Mouse (Mus musculus) erythroblast, embryonic 14.5 days (primary cell): Measurements from ENCODE around the gene Trak1.

ENCODE experiments used
- GATA1 ChIP-seq: IDR thresholded peaks from 2 replicates; pipeline ENCODE4 v1.6.1; 2012; ENCODE audit warnings: low read length, inconsistent platforms, mixed read lengths
- TAL1 ChIP-seq: IDR thresholded peaks from 3 replicates; pipeline ENCODE4 v1.6.1; 2012; ENCODE audit warnings: low read length, inconsistent platforms, mixed read lengths

- TF ChIP-seq GATA1, result no peak
- TF ChIP-seq TAL1, result no peak
These were observed 1.2 kb downstream of the Trak1 start for GRCm38 (mm10) chr9:121298411-121299091.
